Mouse (Mus musculus) limb, embryonic 14.5 days (tissue): ENCODE data around the gene Lsamp. TPM values are rescaled to one million over a fixed set of nuclear protein-coding genes. Genes with fewer than 3 reads are reported as not detected.

ENCODE experiments used
- ATAC-seq: fragments of 200-750 bp; cut with Nextera tagmentation; 2 replicates; pipeline ENCODE4 v1.8.0; 2017; ENCODE audit warnings: low read depth, moderate number of reproducible peaks, moderate TSS enrichment; ENCODE audit not compliant: low FRiP score
- DNase-seq: peaks from one replicate; pipeline ENCODE4 v3.0.0-alpha.2; 2015; ENCODE audit warnings: low spot score
- H3K27ac ChIP-seq: fragments of 300-500 bp; sonication (generic); replicated peaks from 2 replicates; pipeline ENCODE4 v1.5.1; 2014; ENCODE audit warnings: low read depth, mild to moderate bottlenecking, low read length, moderate library complexity, mixed read lengths
- H3K27me3 ChIP-seq: fragments of 300-500 bp; sonication (generic); 2 replicates; pipeline ENCODE4 v1.6.1; 2014; ENCODE audit warnings: low read length, mixed read lengths; ENCODE audit not compliant: control insufficient read depth, insufficient read depth
- H3K36me3 ChIP-seq: fragments of 300-500 bp; sonication (generic); 2 replicates; pipeline ENCODE4 v1.6.1; 2014; ENCODE audit warnings: mild to moderate bottlenecking, low read length, moderate library complexity, mixed read lengths; ENCODE audit not compliant: control insufficient read depth, insufficient read depth
- H3K4me1 ChIP-seq: fragments of 300-500 bp; sonication (generic); 2 replicates; pipeline ENCODE4 v1.6.1; 2014; ENCODE audit warnings: antibody characterized with exemption, low read length, mixed read lengths; ENCODE audit not compliant: control insufficient read depth, insufficient read depth
- H3K4me2 ChIP-seq: fragments of 300-500 bp; sonication (generic); replicated peaks from 2 replicates; pipeline ENCODE4 v1.6.1; 2014; ENCODE audit warnings: low read depth, mild to moderate bottlenecking, low read length, moderate library complexity; ENCODE audit not compliant: severe bottlenecking
- H3K4me3 ChIP-seq: fragments of 300-500 bp; sonication (generic); replicated peaks from 2 replicates; pipeline ENCODE4 v1.5.1; 2014; ENCODE audit warnings: low read length
- H3K9ac ChIP-seq: fragments of 300-500 bp; sonication (generic); 2 replicates; pipeline ENCODE4 v1.6.1; 2014; ENCODE audit warnings: mild to moderate bottlenecking, low read depth, low read length, moderate library complexity; ENCODE audit not compliant: severe bottlenecking
- H3K9me3 ChIP-seq: fragments of 300-500 bp; sonication (generic); 2 replicates; pipeline ENCODE4 v1.6.1; 2016; ENCODE audit warnings: low read length; ENCODE audit not compliant: control insufficient read depth
- POLR2A ChIP-seq: fragments of 200-500 bp; IDR thresholded peaks from 2 replicates; pipeline ENCODE4 v1.8.0; 2012; ENCODE audit warnings: inconsistent platforms, mild to moderate bottlenecking, moderate library complexity, borderline replicate concordance; ENCODE audit not compliant: insufficient read depth, insufficient read length; ENCODE audit errors: extremely low read depth
- WGBS: fragments of 180-500 bp; shearing (Covaris S2); extraction: QIAGEN DNeasy Blood & Tissue Kit; methylation state at CpG from one replicate; pipeline ENCODE4 v1.1.7; 2014; 5-methylcytosine and 5-hydroxymethylcytosine counted together
- polyA plus RNA-seq, 2 experiments: library from polyadenylated mRNA; depleted of rRNA in 1 of 2; stranded (reverse) in 1 of 2; unstranded in 1 of 2; fragments of >200 nt; fragmentation: Nextera tagmentation in 1 of 2; extraction: Ambion mirVana in 1 of 2; gene quantifications; 2 replicates each; pipeline versions ENCODE4 v1.2.1 to v1.2.3; 2012 to 2014

Gene Lsamp
- polyA plus RNA-seq, 2 experiments = 5.3 to 11.8 TPM

DNA sequence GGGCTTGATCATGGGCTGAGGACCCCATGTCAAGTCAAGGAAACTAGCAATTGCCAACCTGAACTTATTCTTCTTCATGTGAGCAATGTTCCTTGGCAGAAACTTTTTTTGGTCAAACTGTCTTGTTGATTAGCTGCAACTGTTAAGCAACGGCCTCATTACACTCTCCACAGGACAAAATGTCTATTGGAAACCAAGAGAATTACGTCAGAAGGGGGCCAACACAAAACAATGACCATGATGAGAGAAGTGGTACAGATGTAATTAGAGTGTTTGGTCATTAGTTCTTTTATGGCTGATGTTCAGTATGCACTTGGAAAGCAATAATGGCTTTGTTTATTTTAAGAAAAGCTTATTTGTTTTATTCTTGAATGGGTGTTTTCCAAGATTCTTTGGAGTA lies 989.9 kb downstream of the Lsamp start:
- Histone ChIP-seq H3K4me1 (no peaks in the 10 kb centered on the region), H3K9ac (no peak overlapping the region), H3K27ac (no peak overlapping the region), H3K4me2 (no peak overlapping the region), H3K4me3 (no peak overlapping the region), H3K27me3 (no peaks in the 10 kb centered on the region; the same call in 1 of the 2 replicates), H3K9me3 (no peaks in the 10 kb centered on the region), H3K36me3 (no peaks in the 10 kb centered on the region)
- no peak for DNase-seq
- no peak for ATAC-seq
- no peak for TF ChIP-seq POLR2A
- 59% methylated on average over 2 of the region's 2 CpGs for WGBS

DNA sequence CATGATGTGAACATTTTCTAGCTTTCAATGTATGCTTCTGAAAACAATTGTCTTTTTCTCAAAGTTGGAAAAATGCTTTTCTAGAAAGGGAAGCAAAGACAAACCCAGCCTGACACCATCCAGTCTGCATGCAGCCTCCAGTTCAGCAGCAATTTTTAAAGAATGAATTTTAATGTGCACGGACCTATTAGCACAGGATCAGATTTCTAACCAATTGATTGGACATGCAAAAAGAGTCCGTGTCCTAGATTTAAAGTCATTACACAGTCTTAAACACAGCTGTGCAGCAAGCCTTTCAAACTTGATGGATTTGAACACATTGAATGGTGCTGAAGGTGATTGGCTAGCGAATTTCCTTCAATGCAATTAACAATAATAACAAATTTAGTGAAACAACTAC lies 998.9 kb downstream of the Lsamp start:
- DNase-seq (peak; percentile 11), ATAC-seq (peak; percentile 53; the same call in 1 of the 2 replicates)
- 50% methylated on average over 3 of the region's 3 CpGs for WGBS
- no peak for TF ChIP-seq POLR2A
- H3K9ac ChIP-seq = no peak overlapping the region
- no peaks in the 10 kb centered on the region for H3K27me3 ChIP-seq
- no peak overlapping the region for H3K4me3 ChIP-seq
- H3K27ac ChIP-seq = no peak overlapping the region
- H3K4me2 ChIP-seq = no peak overlapping the region
- no peaks in the 10 kb centered on the region for H3K9me3 ChIP-seq
- H3K36me3 ChIP-seq = no peaks in the 10 kb centered on the region
- no peaks in the 10 kb centered on the region for H3K4me1 ChIP-seq

DNA sequence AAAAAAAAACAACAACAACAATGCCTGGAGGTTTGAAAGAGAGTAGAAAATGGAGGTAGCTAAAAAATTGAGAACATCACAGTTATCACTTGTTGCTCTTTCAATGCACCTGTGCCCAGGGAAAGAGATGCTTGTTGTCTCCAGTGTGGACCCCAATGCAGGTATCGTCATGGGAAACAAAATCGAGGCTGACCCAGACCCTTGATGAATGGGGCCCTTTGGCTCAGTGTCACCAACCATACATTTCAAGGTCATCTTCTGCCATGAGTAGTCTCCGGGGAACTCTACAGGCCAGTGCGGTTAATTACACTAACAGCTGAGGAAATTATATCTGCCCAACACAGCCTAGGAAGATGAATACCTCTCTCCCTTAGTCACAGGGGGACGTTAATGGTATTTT lies 1023.4 kb downstream of the Lsamp start:
- Histone ChIP-seq H3K4me1 (no peaks in the 10 kb centered on the region), H3K27ac (no peak overlapping the region), H3K9ac (no peak overlapping the region), H3K4me2 (no peak overlapping the region), H3K27me3 (no peaks in the 10 kb centered on the region), H3K36me3 (no peaks in the 10 kb centered on the region), H3K9me3 (no peaks in the 10 kb centered on the region), H3K4me3 (no peak overlapping the region)
- DNase-seq = no peak
- no peak for ATAC-seq
- WGBS = 74% methylated on average over 5 of the region's 5 CpGs
- TF ChIP-seq POLR2A = no peak

DNA sequence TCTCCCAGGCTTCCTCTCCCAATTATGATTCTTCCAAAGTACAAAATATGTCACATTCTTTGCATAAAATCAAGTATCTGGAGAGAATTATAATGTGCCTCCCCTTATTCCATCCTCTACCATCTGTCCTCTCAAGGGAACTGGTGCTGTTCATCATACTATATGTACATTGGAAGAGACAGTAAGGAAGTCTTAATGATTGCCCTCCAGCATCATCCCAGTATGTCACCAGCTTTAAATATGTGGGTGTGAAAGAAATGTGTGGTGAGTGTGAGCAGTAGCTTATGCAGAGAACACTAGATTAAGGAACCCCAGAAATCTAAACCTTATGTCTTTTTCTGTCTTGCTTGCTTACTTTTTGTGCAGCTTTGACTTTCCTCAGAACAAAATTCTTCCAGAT lies 1050.6 kb downstream of the Lsamp start:
- no peak for DNase-seq
- Histone ChIP-seq H3K4me1 (no peaks in the 10 kb centered on the region), H3K27ac (no peak overlapping the region), H3K9ac (no peak overlapping the region), H3K4me3 (no peak overlapping the region), H3K4me2 (no peak overlapping the region), H3K36me3 (no peaks in the 10 kb centered on the region), H3K27me3 (no peaks in the 10 kb centered on the region), H3K9me3 (no peaks in the 10 kb centered on the region)
- TF ChIP-seq POLR2A = no peak
- ATAC-seq = no peak

GRCm38 (mm10) chr16:41041686-41042085 lies 1057.5 kb downstream of the Lsamp start:
- no peak for DNase-seq
- H3K36me3 ChIP-seq = no peaks in the 10 kb centered on the region
- no peak for TF ChIP-seq POLR2A
- H3K9ac ChIP-seq = no peak overlapping the region
- H3K27ac ChIP-seq = no peak overlapping the region
- H3K9me3 ChIP-seq = no peaks in the 10 kb centered on the region
- no peak overlapping the region for H3K4me2 ChIP-seq
- WGBS = 74% methylated on average over 2 of the region's 2 CpGs
- no peak for ATAC-seq
- H3K4me1 ChIP-seq = no peaks in the 10 kb centered on the region
- H3K4me3 ChIP-seq = no peak overlapping the region
- H3K27me3 ChIP-seq = no peaks in the 10 kb centered on the region

GRCm38 (mm10) chr16:41063270-41063857 lies 1079.2 kb downstream of the Lsamp start:
- no peaks in the 10 kb centered on the region for H3K9me3 ChIP-seq
- DNase-seq (no peak), ATAC-seq (no peak)
- H3K9ac ChIP-seq = no peak overlapping the region
- no peaks in the 10 kb centered on the region for H3K27me3 ChIP-seq
- H3K27ac ChIP-seq = no peak overlapping the region
- H3K4me1 ChIP-seq = no peaks in the 10 kb centered on the region
- H3K4me3 ChIP-seq = no peak overlapping the region
- WGBS = 55% methylated on average over 7 of the region's 7 CpGs
- no peak for TF ChIP-seq POLR2A
- H3K36me3 ChIP-seq = no peaks in the 10 kb centered on the region
- H3K4me2 ChIP-seq = no peak overlapping the region
